Mouse (Mus musculus) forebrain, embryonic 11.5 days (tissue): ENCODE measurements around the gene Ugp2. TPM values are rescaled to one million over a fixed set of nuclear protein-coding genes. Genes with fewer than 3 reads are reported as not detected.

Experiments
- ATAC-seq: fragments of 200-750 bp; cut with Nextera tagmentation; replicated peaks from 2 replicates; pipeline ENCODE4 v1.8.0; 2017; ENCODE audit warnings: moderate TSS enrichment; ENCODE audit not compliant: low FRiP score
- DNase-seq: peaks from one replicate; pipeline ENCODE4 v3.0.0-alpha.2; 2017; ENCODE audit warnings: low spot score
- H3K27ac ChIP-seq: fragments of 300-500 bp; sonication (generic); 2 replicates; pipeline ENCODE4 v1.5.1; 2014; ENCODE audit warnings: low read depth, low read length
- H3K27me3 ChIP-seq: fragments of 300-500 bp; sonication (generic); 2 replicates; pipeline ENCODE4 v1.6.1; 2014; ENCODE audit warnings: mild to moderate bottlenecking, low read length, mixed read lengths; ENCODE audit not compliant: control insufficient read depth, insufficient read depth
- H3K36me3 ChIP-seq: fragments of 300-500 bp; sonication (generic); 2 replicates; pipeline ENCODE4 v1.6.1; 2014; ENCODE audit warnings: mild to moderate bottlenecking, low read length, moderate library complexity, mixed read lengths; ENCODE audit not compliant: control insufficient read depth, insufficient read depth
- H3K4me1 ChIP-seq: fragments of 300-500 bp; sonication (generic); replicated peaks from 2 replicates; pipeline ENCODE4 v1.6.1; 2014; ENCODE audit warnings: low read length, mixed read lengths; ENCODE audit not compliant: control insufficient read depth, insufficient read depth
- H3K4me2 ChIP-seq: fragments of 300-500 bp; sonication (generic); 2 replicates; pipeline ENCODE4 v1.6.1; 2014; ENCODE audit warnings: low read depth, mild to moderate bottlenecking, low read length, moderate library complexity, mixed read lengths; ENCODE audit not compliant: severe bottlenecking
- H3K4me3 ChIP-seq: fragments of 300-500 bp; sonication (generic); 2 replicates; pipeline ENCODE4 v1.5.1; 2014; ENCODE audit warnings: low read depth, low read length
- H3K9ac ChIP-seq: fragments of 300-500 bp; sonication (generic); 2 replicates; pipeline ENCODE4 v1.6.1; 2014; ENCODE audit warnings: low read length
- H3K9me3 ChIP-seq: fragments of 300-500 bp; sonication (generic); 2 replicates; pipeline ENCODE4 v1.6.1; 2016; ENCODE audit warnings: low read length, mixed read lengths; ENCODE audit not compliant: control insufficient read depth
- WGBS: fragments of 180-500 bp; shearing (Covaris S2); extraction: QIAGEN DNeasy Blood & Tissue Kit; methylation state at CpG from one replicate; pipeline ENCODE4 v1.1.7; 2014; 5-methylcytosine and 5-hydroxymethylcytosine counted together
- polyA plus RNA-seq: library from polyadenylated mRNA; unstranded; fragments of >200 nt; fragmentation: Nextera tagmentation; extraction: Ambion mirVana; gene quantifications from 2 replicates; pipeline ENCODE4 v1.2.1, GENCODE M21; 2014

Ugp2 gene
- polyA plus RNA-seq, 1 experiment from 2014 or later: 59.9 TPM

DNA sequence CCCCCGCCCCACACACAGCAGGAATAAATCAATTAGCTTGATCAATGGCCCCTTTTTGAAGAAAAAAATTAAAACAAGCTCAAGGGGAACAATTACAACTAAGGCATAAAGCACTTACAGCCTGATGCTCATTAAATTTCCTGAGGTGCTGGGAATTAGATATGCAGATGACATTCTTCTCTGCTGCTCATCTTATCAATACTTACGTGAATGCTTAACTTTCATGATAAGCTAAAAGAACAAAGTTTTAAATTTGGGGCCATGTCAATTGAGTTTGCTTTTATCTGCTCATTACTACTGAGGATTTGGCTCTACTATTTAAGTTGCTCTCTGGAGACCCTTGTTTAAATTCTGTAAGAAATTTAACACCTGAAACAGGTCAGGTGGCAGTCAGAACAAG lies 22.1 kb downstream of the Ugp2 start:
- Histone ChIP-seq H3K9ac (no peak overlapping the region), H3K4me1 (no peaks in the 10 kb centered on the region), H3K4me2 (no peak overlapping the region), H3K27ac (no peak overlapping the region), H3K27me3 (no peaks in the 10 kb centered on the region), H3K36me3 (no peaks in the 10 kb centered on the region), H3K4me3 (no peak overlapping the region), H3K9me3 (no peaks in the 10 kb centered on the region)
- no peak for DNase-seq
- no peak for ATAC-seq
- 82% methylated on average over 2 of the region's 2 CpGs for WGBS

DNA sequence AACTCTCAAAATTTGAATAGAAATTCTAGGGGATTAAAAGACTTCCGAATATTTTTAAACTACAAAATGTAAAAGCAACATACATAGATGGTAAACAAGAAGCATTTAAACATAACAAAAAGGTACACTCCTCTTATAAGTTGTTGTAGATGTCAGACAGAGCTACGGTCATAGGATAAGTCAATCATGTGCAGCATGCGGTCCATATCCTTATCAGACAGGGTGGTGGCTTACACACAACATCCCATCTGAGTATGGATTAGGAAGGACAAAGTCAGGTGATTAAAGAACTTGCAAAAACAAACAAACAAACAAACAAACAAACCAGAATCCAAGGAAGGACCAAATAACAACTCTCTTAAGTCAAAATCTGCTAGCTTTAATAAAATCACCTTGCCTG lies 25.0 kb downstream of the Ugp2 start:
- WGBS: 93% methylated on average over 3 of the region's 3 CpGs
- Histone ChIP-seq H3K9ac (no peak overlapping the region), H3K4me3 (no peak overlapping the region), H3K36me3 (no peaks in the 10 kb centered on the region), H3K27me3 (no peaks in the 10 kb centered on the region), H3K27ac (no peak overlapping the region), H3K4me1 (no peaks in the 10 kb centered on the region), H3K4me2 (no peak overlapping the region), H3K9me3 (no peaks in the 10 kb centered on the region)
- ATAC-seq: no peak
- no peak for DNase-seq

DNA sequence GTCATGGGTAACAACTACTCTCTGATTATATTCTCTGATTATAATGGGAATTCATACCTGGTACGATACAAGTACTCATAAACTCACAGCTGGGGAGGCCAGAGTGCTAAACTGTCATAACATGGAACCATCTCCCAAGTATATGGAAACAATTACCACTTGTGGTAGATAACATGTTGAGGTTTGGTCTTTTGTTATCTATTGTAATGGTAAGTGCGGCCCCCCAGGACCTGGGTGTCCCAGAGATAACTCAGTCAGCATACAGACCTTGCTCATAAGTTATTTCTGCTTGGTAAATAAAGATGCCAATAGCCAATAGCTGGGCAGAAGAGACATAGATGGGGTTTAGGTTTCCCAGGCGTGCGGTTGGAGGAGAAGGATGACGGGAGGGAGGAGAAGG lies 27.5 kb downstream of the Ugp2 start:
- DNase-seq (no peak), ATAC-seq (no peak)
- Histone ChIP-seq H3K27me3 (no peaks in the 10 kb centered on the region), H3K9me3 (no peaks in the 10 kb centered on the region), H3K4me2 (no peak overlapping the region), H3K27ac (no peak overlapping the region), H3K4me1 (no peaks in the 10 kb centered on the region), H3K36me3 (no peaks in the 10 kb centered on the region), H3K4me3 (no peak overlapping the region), H3K9ac (no peak overlapping the region)
- WGBS: 95% methylated on average over 5 of the region's 5 CpGs

DNA sequence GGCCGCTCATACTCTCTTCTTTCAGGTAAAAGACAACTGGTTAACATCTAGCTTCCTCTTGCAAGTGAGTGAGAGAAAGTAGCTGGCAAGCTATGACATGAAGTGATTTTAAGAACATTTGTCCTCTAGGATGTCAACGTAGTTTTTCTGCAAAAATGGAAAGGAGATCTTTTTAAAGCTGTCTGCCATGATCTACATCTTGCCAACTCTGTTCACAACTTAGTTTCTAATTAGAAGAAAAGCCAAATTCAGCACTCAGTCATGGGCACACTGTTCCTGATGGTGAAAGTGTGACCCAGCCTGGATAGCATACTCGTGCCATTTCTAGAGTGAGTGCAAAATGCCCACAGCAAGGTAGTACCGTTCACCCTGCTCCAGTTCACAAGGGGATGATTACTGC lies 31.9 kb downstream of the Ugp2 start:
- Histone ChIP-seq H3K4me1 (no peaks in the 10 kb centered on the region), H3K9me3 (no peaks in the 10 kb centered on the region), H3K9ac (no peak overlapping the region), H3K27ac (no peak overlapping the region), H3K27me3 (no peaks in the 10 kb centered on the region), H3K36me3 (no peaks in the 10 kb centered on the region), H3K4me3 (no peak overlapping the region), H3K4me2 (no peak overlapping the region)
- ATAC-seq (no peak), DNase-seq (no peak)
- WGBS: 89% methylated on average over 4 of the region's 4 CpGs

DNA sequence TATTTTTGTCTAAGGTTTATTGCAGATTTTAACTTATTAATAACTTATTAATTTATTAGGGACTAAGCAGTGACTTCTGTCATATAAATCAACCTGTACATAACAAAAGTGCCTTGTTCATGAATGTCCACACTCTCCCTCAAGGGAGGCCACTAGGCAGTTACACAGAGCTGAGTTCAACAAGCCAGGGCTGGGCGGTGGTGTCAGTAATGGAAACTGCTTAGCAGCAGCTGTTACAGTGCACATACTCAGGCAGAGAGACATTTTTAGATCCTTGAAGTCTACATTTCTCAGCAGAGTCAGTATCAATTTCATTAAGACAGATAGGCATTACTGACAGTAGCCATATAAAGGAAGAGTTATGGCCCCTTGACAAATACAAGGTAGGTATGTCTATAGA lies 33.1 kb downstream of the Ugp2 start:
- WGBS: 97% methylated on average over 1 of the region's 1 CpGs
- DNase-seq: no peak
- Histone ChIP-seq H3K9ac (no peak overlapping the region), H3K4me3 (no peak overlapping the region), H3K9me3 (no peaks in the 10 kb centered on the region), H3K36me3 (no peaks in the 10 kb centered on the region), H3K4me2 (no peak overlapping the region), H3K4me1 (no peaks in the 10 kb centered on the region), H3K27ac (no peak overlapping the region), H3K27me3 (no peaks in the 10 kb centered on the region)
- ATAC-seq: no peak

DNA sequence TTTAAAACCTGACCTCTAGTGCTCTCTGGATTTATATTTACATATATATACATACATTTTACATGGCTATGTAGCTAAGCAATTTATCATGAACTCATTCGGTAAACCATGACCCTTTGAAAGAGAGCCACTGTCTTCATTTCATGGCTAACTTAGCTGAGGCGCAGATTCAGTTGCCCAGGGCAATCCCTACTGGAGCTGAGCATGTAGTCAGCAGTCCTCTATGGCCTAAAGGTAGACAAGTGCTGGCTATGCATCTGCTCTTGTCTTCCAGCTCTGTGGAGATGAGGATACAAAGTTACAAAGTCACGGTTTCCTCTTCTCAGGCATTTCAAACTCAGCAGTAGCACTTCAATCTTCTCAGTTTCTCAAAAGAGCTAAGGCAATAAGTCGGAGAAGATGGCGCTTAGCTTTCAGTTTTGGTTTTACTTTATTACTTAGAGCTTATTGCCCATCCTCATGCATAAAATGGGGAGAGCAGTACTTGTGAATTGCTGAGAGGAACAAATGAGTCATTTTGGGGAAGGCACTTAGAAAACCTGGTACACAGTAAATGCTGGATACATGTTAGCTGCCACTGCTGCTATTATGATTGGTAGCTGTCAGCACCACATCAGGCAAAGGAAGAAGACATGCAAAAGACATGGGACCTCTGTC lies 38.2 kb downstream of the Ugp2 start:
- H3K4me3 ChIP-seq: no peak overlapping the region
- H3K9me3 ChIP-seq: no peaks in the 10 kb centered on the region
- no peaks in the 10 kb centered on the region for H3K27me3 ChIP-seq
- no peak for DNase-seq
- no peaks in the 10 kb centered on the region; the same call in 1 of the 2 replicates for H3K36me3 ChIP-seq
- ATAC-seq: no peak
- no peak overlapping the region for H3K4me2 ChIP-seq
- no peak overlapping the region for H3K27ac ChIP-seq
- H3K9ac ChIP-seq: no peak overlapping the region
- H3K4me1 ChIP-seq: no peaks in the 10 kb centered on the region
- 93% methylated on average over 5 of the region's 5 CpGs for WGBS

DNA sequence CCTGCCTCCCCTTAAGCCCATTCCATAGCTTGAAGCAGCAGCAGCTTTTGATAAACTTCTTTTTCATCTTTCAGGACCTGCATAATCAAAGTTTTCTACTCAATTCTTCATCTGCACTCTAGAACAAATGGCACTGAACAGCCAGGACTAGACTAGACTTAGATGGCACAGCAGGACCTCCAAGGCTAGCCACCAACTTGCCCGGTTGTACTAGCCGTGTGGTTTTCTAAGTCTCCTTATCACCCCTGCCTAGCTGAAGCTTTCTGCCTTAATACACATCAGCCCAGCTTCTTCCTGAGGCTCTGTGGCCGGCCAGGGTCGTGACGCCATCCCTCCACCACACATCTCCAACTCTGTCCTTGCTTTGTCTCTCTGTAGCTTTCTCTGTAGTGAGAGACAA lies 42.9 kb downstream of the Ugp2 start:
- H3K4me3 ChIP-seq: no peak overlapping the region
- no peak overlapping the region for H3K4me2 ChIP-seq

DNA sequence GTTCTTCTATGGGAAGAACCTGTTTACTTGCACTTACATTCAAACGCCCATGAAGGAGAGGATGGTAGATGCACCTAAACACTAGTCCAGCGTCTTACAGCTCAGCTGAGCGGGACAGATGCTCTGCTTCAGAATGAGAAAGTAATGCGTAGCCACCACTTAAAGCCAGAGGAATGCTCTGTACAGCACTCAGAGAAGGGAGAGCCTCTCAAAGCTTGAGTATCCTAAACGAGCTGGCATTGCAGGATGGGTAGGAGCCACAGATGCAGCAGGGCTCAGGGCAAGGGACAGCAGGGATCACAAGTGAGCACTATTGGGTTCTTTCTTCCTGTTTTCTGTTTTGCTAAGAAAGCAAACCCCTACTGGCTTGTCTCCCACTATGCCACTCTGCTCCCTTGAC lies 43.5 kb downstream of the Ugp2 start:
- ATAC-seq: no peak
- H3K36me3 ChIP-seq: no peaks in the 10 kb centered on the region; the same call in 1 of the 2 replicates

More for the DNA sequence above, 42.9 kb downstream of the Ugp2 start:
- 92% methylated on average over 5 of the region's 5 CpGs for WGBS
- H3K27me3 ChIP-seq: no peaks in the 10 kb centered on the region
- no peak overlapping the region for H3K27ac ChIP-seq
- no peaks in the 10 kb centered on the region for H3K4me1 ChIP-seq
- no peaks in the 10 kb centered on the region for H3K9me3 ChIP-seq
- no peaks in the 10 kb centered on the region; the same call in 1 of the 2 replicates for H3K36me3 ChIP-seq
- no peak for DNase-seq
- no peak for ATAC-seq
- H3K9ac ChIP-seq: no peak overlapping the region

DNA sequence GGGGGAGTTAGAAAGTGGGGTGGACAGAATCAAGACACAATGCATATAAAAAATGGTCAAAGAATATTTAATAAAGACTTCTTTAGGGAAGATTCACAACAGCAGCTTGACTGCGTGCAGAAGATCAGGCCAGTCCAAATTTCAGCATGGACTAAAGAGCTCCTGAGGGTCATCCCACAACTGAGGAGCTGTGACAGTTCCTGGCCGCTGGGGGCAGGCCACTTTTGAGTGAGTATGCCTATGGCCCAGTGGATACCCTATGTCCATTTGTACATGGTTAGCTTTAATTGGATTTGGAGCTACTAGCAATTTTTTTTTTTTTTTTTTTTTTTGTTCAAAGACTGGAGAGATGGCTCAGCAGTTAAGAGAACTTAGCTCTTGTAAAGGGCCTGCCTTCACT lies 44.2 kb downstream of the Ugp2 start:
- no peak overlapping the region for H3K9ac ChIP-seq
- H3K9me3 ChIP-seq: no peaks in the 10 kb centered on the region
- no peaks in the 10 kb centered on the region for H3K4me1 ChIP-seq
- no peak overlapping the region for H3K4me2 ChIP-seq
- H3K36me3 ChIP-seq: no peaks in the 10 kb centered on the region; the same call in 1 of the 2 replicates
- DNase-seq: no peak
- no peak for ATAC-seq
- no peak overlapping the region for H3K27ac ChIP-seq
- 64% methylated on average over 2 of the region's 2 CpGs for WGBS
- no peaks in the 10 kb centered on the region for H3K27me3 ChIP-seq
- H3K4me3 ChIP-seq: no peak overlapping the region

More for the DNA sequence above, 43.5 kb downstream of the Ugp2 start:
- no peak overlapping the region for H3K9ac ChIP-seq
- H3K27me3 ChIP-seq: no peaks in the 10 kb centered on the region
- DNase-seq: no peak
- H3K4me1 ChIP-seq: no peaks in the 10 kb centered on the region
- 90% methylated on average over 5 of the region's 5 CpGs for WGBS
- H3K4me2 ChIP-seq: no peak overlapping the region
- no peaks in the 10 kb centered on the region for H3K9me3 ChIP-seq
- H3K27ac ChIP-seq: no peak overlapping the region
- no peak overlapping the region for H3K4me3 ChIP-seq
